Mouse (Mus musculus): ENCODE measurements around the gene Carmil1.

GRCm38 (mm10) chr13:24161105-24161504 is 119.5 kb downstream of the Carmil1 start:
- no peak for TF ChIP-seq CTCF (IDR thresholded peaks at IDR 0.05)
- no peak for TF ChIP-seq EP300 (IDR thresholded peaks at IDR 0.05; ENCODE audit: insufficient read depth, low read depth, low read length)
